Mouse (Mus musculus): ENCODE data around the gene Kank1. TPM values are rescaled to one million over a fixed set of nuclear protein-coding genes. Genes with fewer than 3 reads are reported as not detected.

The Kank1 gene
- polyA plus RNA-seq, 1 experiment: 30.6 TPM

DNA sequence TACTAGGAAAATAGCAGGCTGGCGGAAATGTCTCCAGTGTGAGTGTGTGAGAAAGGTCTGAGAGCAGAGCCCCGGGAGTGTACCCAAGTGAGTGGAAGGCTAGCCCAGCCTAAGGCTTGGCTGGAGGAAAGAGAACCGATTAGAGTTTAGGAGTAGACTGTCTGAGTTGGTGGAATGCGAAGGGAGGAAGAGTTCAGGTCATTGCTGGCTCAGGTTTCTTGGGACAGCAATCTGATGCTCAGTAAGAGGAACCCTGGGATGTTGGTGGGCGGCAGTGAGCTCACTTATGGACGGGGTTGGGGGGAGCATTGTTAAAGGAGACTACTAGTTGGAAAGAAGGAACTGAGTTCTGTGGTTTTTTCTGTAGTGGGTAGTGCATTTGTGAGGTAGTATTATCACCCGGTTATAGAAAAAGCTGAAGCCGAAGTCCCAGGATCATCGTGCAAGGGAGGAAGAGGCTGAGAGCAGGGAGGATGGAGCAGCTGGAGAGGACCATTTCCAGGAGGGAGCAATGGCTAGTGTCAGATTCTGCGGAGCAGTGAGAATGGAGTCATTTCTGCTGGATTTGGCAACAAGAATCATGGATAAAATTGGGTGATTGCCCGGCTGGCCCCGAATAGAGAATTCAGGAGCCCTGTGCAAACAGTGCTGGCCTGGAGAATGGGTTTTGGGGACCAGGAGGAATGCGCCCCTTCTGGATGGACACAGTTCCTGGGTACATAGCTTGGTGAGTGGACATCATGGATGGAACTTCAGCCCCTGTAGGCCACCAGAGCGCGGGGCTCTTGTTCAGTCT is 40.0 kb downstream of the Kank1 start:
- TF ChIP-seq POLR2A (IDR thresholded peaks at IDR 0.05; ENCODE audit: low read depth, low read length): no peak

DNA sequence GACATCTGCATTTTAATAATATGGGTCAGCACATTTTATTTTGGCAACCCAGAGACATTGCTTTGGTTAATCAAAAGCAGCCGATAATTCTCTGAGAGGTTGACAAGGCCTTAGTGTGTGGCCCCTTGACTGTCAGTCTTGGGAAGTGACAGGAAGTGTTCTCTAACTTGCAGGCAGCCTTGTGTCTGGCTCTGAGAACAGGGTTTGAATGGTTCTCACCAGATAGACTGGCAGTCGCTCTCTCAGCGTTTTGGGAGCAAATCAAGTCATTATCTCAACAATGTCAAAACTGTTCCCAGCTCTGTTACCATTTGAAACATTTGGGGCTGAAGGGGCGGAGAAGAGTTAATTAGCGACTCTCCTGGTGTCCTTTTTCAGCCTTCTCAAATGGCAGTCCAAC is 41.0 kb downstream of the Kank1 start:
- Histone ChIP-seq H3K27ac (ENCODE audit: insufficient read depth, low read length) (no peak overlapping the region), H3K4me3 (ENCODE audit: insufficient read depth, low read length) (no peak overlapping the region), H3K4me1 (ENCODE audit: control insufficient read depth, insufficient read depth, low read length) (no peaks in the 10 kb centered on the region)
- TF ChIP-seq POLR2A (IDR thresholded peaks at IDR 0.05; ENCODE audit: low read depth, low read length): no peak
- TF ChIP-seq CTCF (IDR thresholded peaks at IDR 0.05; ENCODE audit: borderline replicate concordance, insufficient read depth, low read length): no peak

More for the DNA sequence above, 40.0 kb downstream of the Kank1 start:
- Histone ChIP-seq H3K27ac (ENCODE audit: insufficient read depth, low read length) (no peak overlapping the region), H3K4me1 (ENCODE audit: control insufficient read depth, insufficient read depth, low read length) (no peaks in the 10 kb centered on the region), H3K4me3 (ENCODE audit: insufficient read depth, low read length) (no peak overlapping the region)

DNA sequence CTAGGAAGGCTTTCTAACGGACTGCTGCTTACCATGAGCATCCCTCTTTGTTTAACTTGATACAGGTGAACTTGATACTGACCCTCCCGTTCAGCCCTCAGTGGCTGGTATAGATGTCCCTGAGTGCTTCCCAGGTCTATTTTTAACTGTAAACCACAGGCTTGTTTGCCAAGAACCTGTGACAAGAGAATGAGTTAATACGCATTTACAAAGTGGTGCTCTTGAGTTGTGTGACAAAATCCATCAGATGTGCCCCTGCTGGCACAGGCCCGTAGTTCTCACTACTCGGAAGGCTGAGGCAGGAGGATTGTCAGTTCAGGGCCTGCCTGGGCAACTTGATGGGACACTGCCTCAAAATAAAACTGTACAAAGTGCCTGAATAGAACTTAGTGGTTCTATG is 42.8 kb downstream of the Kank1 start:
- Histone ChIP-seq H3K4me1 (ENCODE audit: control insufficient read depth, insufficient read depth, low read length) (no peaks in the 10 kb centered on the region), H3K4me3 (ENCODE audit: insufficient read depth, low read length) (no peak overlapping the region), H3K27ac (ENCODE audit: insufficient read depth, low read length) (no peak overlapping the region)
- TF ChIP-seq POLR2A (IDR thresholded peaks at IDR 0.05; ENCODE audit: low read depth, low read length) (no peak), CTCF (IDR thresholded peaks at IDR 0.05; ENCODE audit: borderline replicate concordance, insufficient read depth, low read length) (no peak)

- H3K4me3 ChIP-seq (ENCODE audit: insufficient read depth, low read length): no peak overlapping the region
- H3K27ac ChIP-seq (ENCODE audit: insufficient read depth, low read length): no peak overlapping the region
- H3K4me1 ChIP-seq (ENCODE audit: control insufficient read depth, insufficient read depth, low read length): no peaks in the 10 kb centered on the region; the same call in 1 of the 2 replicates
- no peak for TF ChIP-seq CTCF (IDR thresholded peaks at IDR 0.05; ENCODE audit: borderline replicate concordance, insufficient read depth, low read length)
- no peak for TF ChIP-seq POLR2A (IDR thresholded peaks at IDR 0.05; ENCODE audit: low read depth, low read length)
These were observed 46.9 kb downstream of the Kank1 start for GRCm38 (mm10) chr19:25283665-25284064.

DNA sequence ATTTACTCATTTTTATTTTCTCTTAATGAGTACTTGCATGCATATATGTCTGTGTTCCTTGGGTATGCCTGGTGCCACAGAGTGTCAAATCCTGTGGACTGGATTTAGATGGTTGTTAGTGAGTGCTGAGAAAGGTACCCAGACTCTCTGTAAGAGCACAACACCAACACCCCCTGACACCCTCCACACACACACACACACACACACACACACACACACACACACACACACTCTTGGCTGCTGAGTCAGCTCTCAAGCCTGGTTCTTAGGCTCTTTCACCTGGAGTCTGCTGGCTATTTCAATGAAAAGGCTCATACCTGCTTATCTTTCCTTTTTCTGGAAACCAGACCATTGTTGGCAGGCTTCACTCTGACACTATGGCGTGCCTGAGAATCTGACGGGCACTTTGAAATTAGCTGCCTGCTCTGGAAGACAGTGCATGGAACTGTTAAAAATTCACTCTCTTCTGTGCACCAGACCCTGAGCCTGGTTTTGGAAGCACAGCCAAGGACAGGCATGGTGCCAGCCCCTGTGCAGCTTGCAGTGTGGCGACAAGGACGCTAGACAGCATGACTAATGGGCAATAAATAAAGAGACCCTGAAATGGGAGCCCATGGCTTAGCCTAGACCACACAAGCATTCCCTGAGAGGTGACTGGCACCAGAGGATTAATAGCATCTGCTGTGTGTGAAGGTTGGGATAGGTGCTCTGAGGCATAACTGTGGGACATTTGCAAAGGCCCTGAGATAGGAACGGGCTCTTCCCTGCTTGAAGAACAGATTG is 49.2 kb downstream of the Kank1 start:
- Histone ChIP-seq H3K27ac (ENCODE audit: insufficient read depth, low read length) (no peak overlapping the region), H3K4me1 (ENCODE audit: control insufficient read depth, insufficient read depth, low read length) (no peaks in the 10 kb centered on the region; the same call in 1 of the 2 replicates), H3K4me3 (ENCODE audit: insufficient read depth, low read length) (no peak overlapping the region)
- no peak for TF ChIP-seq CTCF (IDR thresholded peaks at IDR 0.05; ENCODE audit: borderline replicate concordance, insufficient read depth, low read length)

- Histone ChIP-seq H3K4me1 (ENCODE audit: control insufficient read depth, insufficient read depth, low read length) (no peaks in the 10 kb centered on the region; the same call in 1 of the 2 replicates), H3K27ac (ENCODE audit: insufficient read depth, low read length) (no peak overlapping the region), H3K4me3 (ENCODE audit: insufficient read depth, low read length) (no peak overlapping the region)
- TF ChIP-seq CTCF (IDR thresholded peaks at IDR 0.05; ENCODE audit: borderline replicate concordance, insufficient read depth, low read length) (no peak), POLR2A (IDR thresholded peaks at IDR 0.05; ENCODE audit: low read depth, low read length) (no peak)
These were observed 54.3 kb downstream of the Kank1 start for GRCm38 (mm10) chr19:25290991-25291520.

GRCm38 (mm10) chr19:25295207-25295606 is 58.4 kb downstream of the Kank1 start:
- TF ChIP-seq CTCF (IDR thresholded peaks at IDR 0.05; ENCODE audit: borderline replicate concordance, insufficient read depth, low read length) (no peak), POLR2A (IDR thresholded peaks at IDR 0.05; ENCODE audit: low read depth, low read length) (no peak)
- Histone ChIP-seq H3K4me3 (ENCODE audit: insufficient read depth, low read length) (no peak overlapping the region), H3K27ac (ENCODE audit: insufficient read depth, low read length) (no peak overlapping the region), H3K4me1 (ENCODE audit: control insufficient read depth, insufficient read depth, low read length) (no peaks in the 10 kb centered on the region)

GRCm38 (mm10) chr19:25297269-25297668 is 60.5 kb downstream of the Kank1 start:
- TF ChIP-seq POLR2A (IDR thresholded peaks at IDR 0.05; ENCODE audit: low read depth, low read length): no peak
- no peak for TF ChIP-seq CTCF (IDR thresholded peaks at IDR 0.05; ENCODE audit: borderline replicate concordance, insufficient read depth, low read length)
- no peak overlapping the region for H3K27ac ChIP-seq (ENCODE audit: insufficient read depth, low read length)
- no peak overlapping the region for H3K4me3 ChIP-seq (ENCODE audit: insufficient read depth, low read length)
- no peaks in the 10 kb centered on the region for H3K4me1 ChIP-seq (ENCODE audit: control insufficient read depth, insufficient read depth, low read length)

- TF ChIP-seq POLR2A (IDR thresholded peaks at IDR 0.05; ENCODE audit: low read depth, low read length) (no peak), CTCF (IDR thresholded peaks at IDR 0.05; ENCODE audit: borderline replicate concordance, insufficient read depth, low read length) (no peak)
- H3K4me1 ChIP-seq (ENCODE audit: control insufficient read depth, insufficient read depth, low read length): no peaks in the 10 kb centered on the region
- no peak overlapping the region for H3K4me3 ChIP-seq (ENCODE audit: insufficient read depth, low read length)
- H3K27ac ChIP-seq (ENCODE audit: insufficient read depth, low read length): no peak overlapping the region
These were observed 63.3 kb downstream of the Kank1 start for GRCm38 (mm10) chr19:25299852-25300670.

Measured in embryonic fibroblast, embryonic 13.5 days (primary cell).